Mouse (Mus musculus) forebrain, embryonic 13.5 days (tissue): ENCODE results near the gene Ak1. TPM values are rescaled to one million over a fixed set of nuclear protein-coding genes. Genes with fewer than 3 reads are reported as not detected.

ENCODE experiments used
- ATAC-seq: fragments of 200-750 bp; cut with Nextera tagmentation; 2 replicates; pipeline ENCODE4 v1.8.0; 2017
- H3K27ac ChIP-seq: fragments of 300-500 bp; sonication (generic); 2 replicates; pipeline ENCODE4 v1.5.1; 2015; ENCODE audit warnings: inconsistent platforms, mild to moderate bottlenecking, moderate library complexity
- H3K27me3 ChIP-seq: fragments of 300-500 bp; sonication (generic); 2 replicates; pipeline ENCODE4 v1.6.1; 2015; ENCODE audit warnings: mild to moderate bottlenecking, inconsistent platforms
- H3K36me3 ChIP-seq: fragments of 300-500 bp; sonication (generic); 2 replicates; pipeline ENCODE4 v1.6.1; 2015; ENCODE audit warnings: mild to moderate bottlenecking, inconsistent platforms; ENCODE audit not compliant: poor library complexity, severe bottlenecking
- H3K4me1 ChIP-seq: fragments of 300-500 bp; sonication (generic); 2 replicates; pipeline ENCODE4 v1.6.1; 2015; ENCODE audit warnings: inconsistent platforms
- H3K4me2 ChIP-seq: fragments of 300-500 bp; sonication (generic); 2 replicates; pipeline ENCODE4 v1.6.1; 2015; ENCODE audit warnings: inconsistent platforms, mild to moderate bottlenecking, moderate library complexity
- H3K4me3 ChIP-seq: fragments of 300-500 bp; sonication (generic); 2 replicates; pipeline ENCODE4 v1.5.1; 2015; ENCODE audit warnings: mild to moderate bottlenecking, inconsistent platforms
- H3K9ac ChIP-seq: fragments of 300-500 bp; sonication (generic); 2 replicates; pipeline ENCODE4 v1.6.1; 2015; ENCODE audit warnings: mild to moderate bottlenecking, inconsistent platforms
- H3K9me3 ChIP-seq: fragments of 300-500 bp; sonication (generic); replicated peaks from 2 replicates; pipeline ENCODE4 v1.6.1; 2016; ENCODE audit warnings: inconsistent platforms
- WGBS: fragments of 180-500 bp; shearing (Covaris S2); methylation state at CpG from one replicate; pipeline ENCODE4 v1.1.7; 2015; 5-methylcytosine and 5-hydroxymethylcytosine counted together
- polyA plus RNA-seq: library from polyadenylated mRNA; unstranded; fragments of >200 nt; fragmentation: Nextera tagmentation; extraction: Ambion mirVana; gene quantifications from 2 replicates; pipeline ENCODE4 v1.2.1, GENCODE M21; 2015

The Ak1 gene
- polyA plus RNA-seq, 1 experiment from 2014 or later, result 48.8 TPM

DNA sequence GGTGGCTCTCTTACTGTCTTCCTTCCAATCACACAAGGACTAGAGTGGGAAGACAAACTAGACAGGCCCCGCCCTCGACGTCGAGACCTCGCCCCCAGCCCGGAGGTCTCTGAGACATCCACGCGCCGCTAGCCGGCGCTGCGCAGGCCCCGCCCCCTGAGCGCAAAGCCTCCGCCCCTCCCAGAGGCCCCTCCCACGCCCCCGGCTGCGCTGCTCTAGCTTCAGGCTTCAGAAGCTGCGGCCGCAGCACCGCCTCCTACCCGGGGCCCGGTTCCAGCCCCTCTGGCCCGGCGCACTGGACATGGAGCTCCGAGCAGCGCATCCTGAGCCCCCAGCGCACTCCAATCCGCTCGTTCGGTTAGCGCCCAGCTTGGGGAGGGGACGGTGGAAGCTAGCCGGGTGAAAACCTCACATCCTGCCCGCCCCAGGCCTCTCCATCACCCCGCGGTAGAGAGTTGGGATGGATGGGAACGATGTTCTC lies 34.6 kb upstream of the Ak1 start, which contains the start of gene St6galnac4:
St6galnac4 (plus strand) TSS at position 225 of the 481 bp plus-strand sequence.
- H3K4me3 ChIP-seq, result peak within 1 kb of the TSS; percentile 51
- no peaks in the 10 kb centered on the region for H3K36me3 ChIP-seq
- ATAC-seq, result peak; percentile 77
- peaks cover 4% of the 10 kb centered on the region; the same call in 1 of the 2 replicates for H3K27me3 ChIP-seq
- H3K4me1 ChIP-seq, result peaks cover 37% of the 10 kb centered on the region
- no peaks in the 10 kb centered on the region for H3K9me3 ChIP-seq
- peak within 1 kb of the TSS; percentile 71 for H3K4me2 ChIP-seq
- H3K9ac ChIP-seq, result peak within 1 kb of the TSS; percentile 79
- H3K27ac ChIP-seq, result no peak within 1 kb of the TSS
- WGBS, result 0% methylated on average over 28 of the region's 38 CpGs

DNA sequence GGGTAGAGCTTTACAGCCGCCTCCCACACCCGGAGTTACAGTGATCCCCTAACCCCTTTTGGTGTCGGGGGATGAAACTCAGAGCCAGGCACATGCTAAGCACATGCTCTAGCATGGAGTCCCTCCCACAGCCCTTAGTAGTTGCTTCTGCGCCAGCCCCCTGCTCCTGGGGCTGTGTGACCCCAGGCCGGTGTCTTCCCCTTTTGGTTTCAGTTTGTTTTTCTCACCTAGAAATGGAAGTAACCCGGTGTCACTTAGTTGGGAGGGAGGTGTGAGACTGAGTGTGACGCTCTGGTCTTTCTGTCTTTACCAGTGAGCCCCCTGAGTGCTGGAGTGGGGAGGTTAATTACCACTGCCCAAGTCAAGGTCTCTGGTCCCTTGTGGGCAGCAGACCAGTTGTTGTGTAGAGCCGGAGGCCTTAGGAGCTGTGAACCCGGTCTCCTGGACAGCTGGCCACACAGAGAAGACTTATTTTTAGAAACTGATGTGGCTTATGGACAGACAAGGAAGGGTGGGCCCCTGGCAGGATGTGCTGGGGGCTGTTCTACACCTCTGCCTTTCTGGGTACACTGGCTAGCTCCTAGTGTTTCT lies 33.7 kb upstream of the Ak1 start:
- Histone ChIP-seq H3K27me3 (peaks cover 3% of the 10 kb centered on the region; the same call in 1 of the 2 replicates), H3K4me1 (peaks cover 36% of the 10 kb centered on the region), H3K4me2 (peak overlapping the region; percentile 71), H3K4me3 (peak overlapping the region; percentile 51), H3K9me3 (no peaks in the 10 kb centered on the region), H3K9ac (peak overlapping the region; percentile 79), H3K36me3 (no peaks in the 10 kb centered on the region), H3K27ac (no peak overlapping the region)
- 53% methylated on average over 9 of the region's 9 CpGs for WGBS
- ATAC-seq, result no peak

- Histone ChIP-seq H3K4me3 (no peak overlapping the region), H3K4me2 (peak overlapping the region; percentile 18; the same call in 1 of the 2 replicates), H3K36me3 (0 out of 2 replicates have a peak, but pooled peaks cover 3% of the 10 kb centered on the region), H3K4me1 (peaks cover 30% of the 10 kb centered on the region), H3K27ac (no peak overlapping the region), H3K27me3 (no peaks in the 10 kb centered on the region), H3K9me3 (no peaks in the 10 kb centered on the region), H3K9ac (0 out of 2 replicates have a peak overlapping the region, but pooled peaks have one; percentile 37)
- ATAC-seq, result no peak
- 62% methylated on average over 11 of the region's 11 CpGs for WGBS
Observed at GRCm38 (mm10) chr2:32589213-32589795, 32.3 kb upstream of the Ak1 start.

DNA sequence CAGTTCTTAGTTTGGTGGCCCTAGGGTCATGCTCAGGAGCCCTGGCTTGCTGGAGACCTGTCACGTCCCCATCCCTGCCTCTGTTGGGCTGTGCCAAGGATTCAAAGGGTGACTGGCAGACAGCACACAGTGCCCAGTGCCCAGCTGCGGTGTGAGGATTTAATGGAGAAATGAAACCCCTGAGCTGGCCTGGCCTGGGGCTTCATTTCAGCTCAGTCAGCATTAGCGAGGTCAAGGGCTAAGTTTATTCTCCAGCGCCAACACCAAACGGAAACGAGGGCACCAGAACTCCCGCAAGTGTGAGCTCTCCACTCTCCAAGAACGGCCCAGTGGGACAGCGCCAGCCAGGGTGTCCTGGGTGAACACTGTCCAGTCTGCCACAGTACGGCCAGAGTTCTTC lies 31.3 kb upstream of the Ak1 start:
- Histone ChIP-seq H3K4me2 (no peak overlapping the region), H3K9ac (no peak overlapping the region), H3K27ac (no peak overlapping the region), H3K36me3 (0 out of 2 replicates have a peak, but pooled peaks cover 5% of the 10 kb centered on the region), H3K27me3 (no peaks in the 10 kb centered on the region), H3K4me1 (peaks cover 30% of the 10 kb centered on the region), H3K4me3 (no peak overlapping the region), H3K9me3 (no peaks in the 10 kb centered on the region)
- no peak for ATAC-seq
- WGBS, result 86% methylated on average over 10 of the region's 10 CpGs

GRCm38 (mm10) chr2:32591249-32591648 lies 30.3 kb upstream of the Ak1 start:
- 0 out of 2 replicates have a peak, but pooled peaks cover 5% of the 10 kb centered on the region for H3K36me3 ChIP-seq
- no peak overlapping the region for H3K27ac ChIP-seq
- WGBS, result 87% methylated on average over 6 of the region's 6 CpGs
- peaks cover 30% of the 10 kb centered on the region for H3K4me1 ChIP-seq
- H3K27me3 ChIP-seq, result no peaks in the 10 kb centered on the region
- no peaks in the 10 kb centered on the region for H3K9me3 ChIP-seq
- no peak overlapping the region for H3K4me3 ChIP-seq
- no peak for ATAC-seq
- no peak overlapping the region for H3K9ac ChIP-seq
- H3K4me2 ChIP-seq, result no peak overlapping the region

DNA sequence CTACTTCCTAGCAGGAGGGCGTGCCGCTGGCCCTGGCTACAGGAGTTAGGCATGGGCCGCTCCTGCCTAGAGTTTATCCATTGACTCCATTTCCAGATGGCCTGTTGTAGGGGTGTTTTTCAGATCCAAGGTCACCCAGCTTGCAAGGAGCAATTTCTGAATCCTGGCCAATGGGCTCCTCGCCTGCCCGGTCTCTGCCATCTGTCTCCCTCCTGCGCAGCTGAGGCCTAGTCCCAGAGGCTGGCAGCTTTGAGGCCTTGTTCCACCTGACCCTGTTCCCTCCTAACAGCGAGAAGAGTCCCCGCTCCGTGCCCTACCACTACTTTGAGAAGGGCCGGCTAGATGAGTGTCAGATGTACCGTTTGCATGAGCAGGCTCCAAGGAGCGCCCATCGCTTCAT lies 24.8 kb upstream of the Ak1 start:
- ATAC-seq, result no peak
- Histone ChIP-seq H3K4me1 (0 out of 2 replicates have a peak, but pooled peaks cover 5% of the 10 kb centered on the region), H3K36me3 (0 out of 2 replicates have a peak, but pooled peaks cover 5% of the 10 kb centered on the region), H3K9ac (no peak overlapping the region), H3K4me2 (no peak overlapping the region), H3K9me3 (no peaks in the 10 kb centered on the region), H3K4me3 (no peak overlapping the region), H3K27me3 (no peaks in the 10 kb centered on the region), H3K27ac (peak overlapping the region; percentile 69; the same call in 1 of the 2 replicates)
- WGBS, result 81% methylated on average over 13 of the region's 13 CpGs

GRCm38 (mm10) chr2:32597248-32597647 lies 24.3 kb upstream of the Ak1 start:
- ATAC-seq, result no peak
- Histone ChIP-seq H3K9ac (no peak overlapping the region), H3K4me3 (no peak overlapping the region), H3K4me2 (no peak overlapping the region), H3K36me3 (0 out of 2 replicates have a peak, but pooled peaks cover 5% of the 10 kb centered on the region), H3K9me3 (no peaks in the 10 kb centered on the region), H3K27me3 (no peaks in the 10 kb centered on the region), H3K4me1 (0 out of 2 replicates have a peak, but pooled peaks cover 5% of the 10 kb centered on the region), H3K27ac (0 out of 2 replicates have a peak overlapping the region, but pooled peaks have one; percentile 69)
- WGBS, result 93% methylated on average over 5 of the region's 5 CpGs

GRCm38 (mm10) chr2:32597699-32598098 lies 23.9 kb upstream of the Ak1 start:
- WGBS, result 94% methylated on average over 5 of the region's 5 CpGs
- no peak overlapping the region for H3K9ac ChIP-seq
- ATAC-seq, result no peak

GRCm38 (mm10) chr2:32598506-32598905 lies 23.1 kb upstream of the Ak1 start:
- ATAC-seq, result no peak
- 86% methylated on average over 8 of the region's 8 CpGs for WGBS

More at GRCm38 (mm10) chr2:32597699-32598098, 23.9 kb upstream of the Ak1 start:
- Histone ChIP-seq H3K4me2 (no peak overlapping the region), H3K9me3 (no peaks in the 10 kb centered on the region), H3K4me3 (no peak overlapping the region), H3K27ac (no peak overlapping the region), H3K4me1 (peaks cover 9% of the 10 kb centered on the region; the same call in 1 of the 2 replicates), H3K27me3 (no peaks in the 10 kb centered on the region), H3K36me3 (0 out of 2 replicates have a peak, but pooled peaks cover 5% of the 10 kb centered on the region)

GRCm38 (mm10) chr2:32599409-32599808 lies 22.1 kb upstream of the Ak1 start, which contains the start of gene St6galnac6:
TSS of gene St6galnac6 (plus strand) at chr2:32599709.
- 85% methylated on average over 3 of the region's 3 CpGs for WGBS
- Histone ChIP-seq H3K27me3 (no peaks in the 10 kb centered on the region), H3K4me3 (no peak within 1 kb of the TSS), H3K27ac (no peak within 1 kb of the TSS), H3K9me3 (no peaks in the 10 kb centered on the region), H3K36me3 (0 out of 2 replicates have a peak, but pooled peaks cover under 1% of the 10 kb centered on the region), H3K4me1 (peaks cover 9% of the 10 kb centered on the region; the same call in 1 of the 2 replicates), H3K9ac (no peak within 1 kb of the TSS), H3K4me2 (no peak within 1 kb of the TSS)
- ATAC-seq, result no peak

More at GRCm38 (mm10) chr2:32598506-32598905, 23.1 kb upstream of the Ak1 start:
- Histone ChIP-seq H3K9ac (no peak overlapping the region), H3K27ac (no peak overlapping the region), H3K4me1 (peaks cover 9% of the 10 kb centered on the region; the same call in 1 of the 2 replicates), H3K36me3 (0 out of 2 replicates have a peak, but pooled peaks cover 5% of the 10 kb centered on the region), H3K27me3 (no peaks in the 10 kb centered on the region), H3K4me3 (no peak overlapping the region), H3K9me3 (no peaks in the 10 kb centered on the region), H3K4me2 (no peak overlapping the region)

- H3K9me3 ChIP-seq, result no peaks in the 10 kb centered on the region
- H3K27ac ChIP-seq, result no peak overlapping the region
- H3K9ac ChIP-seq, result no peak overlapping the region
- H3K4me3 ChIP-seq, result no peak overlapping the region
- H3K4me1 ChIP-seq, result peaks cover 7% of the 10 kb centered on the region; the same call in 1 of the 2 replicates
- WGBS, result 48% methylated on average over 7 of the region's 8 CpGs
- no peak overlapping the region for H3K4me2 ChIP-seq
- H3K36me3 ChIP-seq, result no peaks in the 10 kb centered on the region
- ATAC-seq, result no peak
- H3K27me3 ChIP-seq, result no peaks in the 10 kb centered on the region
Observed at GRCm38 (mm10) chr2:32601417-32602065, 20.0 kb upstream of the Ak1 start.
